ENCODE assay signal across 19 mouse cellular contexts in genomic region chr16:95759151-95759987, GRCm38 (mm10). TPM values are rescaled to one million over a fixed set of nuclear protein-coding genes. Genes with fewer than 3 reads are reported as not detected.
DNase-seq lines count a peak whose midpoint lies in the region; ATAC-seq and TF ChIP-seq lines count a peak whose summit lies in the region.
"Had no signal": no experiment of that assay in that cellular context is flagged by ENCODE, and none has a peak within 500 bp of the region (broad histone marks: within the 10 kb centered on the region; RNA-seq: fewer than 3 reads in every experiment).

No protein-coding gene starts in this region.

- H3K27me3 ChIP-seq in heart, embryonic 13.5 days (replicated peaks) = no peaks in the 10 kb centered on the region
- no peaks in the 10 kb centered on the region for H3K27me3 ChIP-seq in heart, embryonic 10.5 days (ENCODE audit: insufficient read depth, poor library complexity, severe bottlenecking)
- H3K27me3 ChIP-seq in stomach, embryonic 14.5 days (ENCODE audit: control insufficient read depth, insufficient read depth, low read length) = no peaks in the 10 kb centered on the region
- H3K27me3 ChIP-seq in stomach, postnatal 0 days (ENCODE audit: control insufficient read depth, insufficient read depth, low read length) = no peaks in the 10 kb centered on the region
- H3K27me3 ChIP-seq in stomach, embryonic 16.5 days (ENCODE audit: control insufficient read depth, insufficient read depth, low read length) = no peaks in the 10 kb centered on the region
- H3K27me3 ChIP-seq: forebrain, embryonic 13.5 days; limb, embryonic 12.5 days; liver, embryonic 13.5 days; neural tube, embryonic 13.5 days had no signal

- no peaks in the 10 kb centered on the region for H3K9me3 ChIP-seq in heart, embryonic 13.5 days
- no peaks in the 10 kb centered on the region for H3K9me3 ChIP-seq in heart, embryonic 10.5 days
- no peaks in the 10 kb centered on the region for H3K9me3 ChIP-seq in stomach, embryonic 14.5 days (ENCODE audit: control insufficient read depth, low read depth, low read length)
- H3K9me3 ChIP-seq in stomach, postnatal 0 days (ENCODE audit: control insufficient read depth, low read length) = no peaks in the 10 kb centered on the region
- no peaks in the 10 kb centered on the region for H3K9me3 ChIP-seq in stomach, embryonic 16.5 days (replicated peaks; ENCODE audit: control insufficient read depth, low read length)
- H3K9me3 ChIP-seq: forebrain, embryonic 13.5 days; limb, embryonic 12.5 days; liver, embryonic 13.5 days; neural tube, embryonic 13.5 days had no signal

- H3K4me2 ChIP-seq in heart, embryonic 13.5 days = no peak overlapping the region
- no peak overlapping the region for H3K4me2 ChIP-seq in stomach, embryonic 14.5 days (replicated peaks; ENCODE audit: low read depth, low read length)
- H3K4me2 ChIP-seq in stomach, postnatal 0 days (replicated peaks; ENCODE audit: low read depth) = no peak overlapping the region
- H3K4me2 ChIP-seq in stomach, embryonic 16.5 days (ENCODE audit: low read depth, low read length) = no peak overlapping the region
- H3K4me2 ChIP-seq: forebrain, embryonic 13.5 days; hindbrain, embryonic 14.5 days; limb, embryonic 12.5 days; liver, embryonic 13.5 days; lung, embryonic 14.5 days; neural tube, embryonic 13.5 days had no signal

- no peak for DNase-seq in heart, embryonic 10.5 days (ENCODE audit: low spot score)
- no peak for DNase-seq in stomach, postnatal 0 days (ENCODE audit: low spot score)
- peak; percentile 95 for DNase-seq in cerebellum, adult 9-11 months
- DNase-seq in lung, postnatal 14 days = no peak
- no peak for DNase-seq in B cell, adult 2 months
- DNase-seq: liver, embryonic 13.5 days; lung, embryonic 14.5 days; midbrain, embryonic 14.5 days; right cerebral cortex, adult 18-20 months; thymus, adult 2 months had no signal

- no peak overlapping the region for H3K4me3 ChIP-seq in heart, embryonic 13.5 days
- H3K4me3 ChIP-seq in heart, embryonic 10.5 days = no peak overlapping the region
- no peak overlapping the region for H3K4me3 ChIP-seq in stomach, embryonic 14.5 days (ENCODE audit: low read depth, low read length)
- no peak overlapping the region for H3K4me3 ChIP-seq in stomach, postnatal 0 days (ENCODE audit: low read depth, low read length)
- no peak overlapping the region for H3K4me3 ChIP-seq in stomach, embryonic 16.5 days (replicated peaks; ENCODE audit: low read length)
- H3K4me3 ChIP-seq: forebrain, embryonic 13.5 days; limb, embryonic 12.5 days; liver, embryonic 13.5 days; neural tube, embryonic 13.5 days had no signal

- WGBS in heart, embryonic 13.5 days = 77% methylated on average over 8 of the region's 8 CpGs
- WGBS in heart, embryonic 10.5 days = 80% methylated on average over 8 of the region's 8 CpGs
- 85% methylated on average over 8 of the region's 8 CpGs for WGBS in stomach, embryonic 14.5 days
- 78% methylated on average over 8 of the region's 8 CpGs for WGBS in stomach, postnatal 0 days
- WGBS in stomach, embryonic 16.5 days = 82% methylated on average over 8 of the region's 8 CpGs

- no peaks in the 10 kb centered on the region for H3K36me3 ChIP-seq in heart, embryonic 13.5 days
- H3K36me3 ChIP-seq in heart, embryonic 10.5 days = no peaks in the 10 kb centered on the region
- no peaks in the 10 kb centered on the region for H3K36me3 ChIP-seq in stomach, embryonic 14.5 days (ENCODE audit: control insufficient read depth, insufficient read depth, low read length)
- H3K36me3 ChIP-seq in stomach, postnatal 0 days (ENCODE audit: control insufficient read depth, insufficient read depth, low read length) = no peaks in the 10 kb centered on the region
- H3K36me3 ChIP-seq in stomach, embryonic 16.5 days (ENCODE audit: control insufficient read depth, insufficient read depth, low read length) = no peaks in the 10 kb centered on the region
- H3K36me3 ChIP-seq: limb, embryonic 12.5 days; liver, embryonic 13.5 days; neural tube, embryonic 13.5 days had no signal

- no peak for TF ChIP-seq EP300 in stomach, postnatal 0 days (optimal IDR thresholded peaks at IDR 0.05)

- TF ChIP-seq CTCF in stomach, postnatal 0 days (IDR thresholded peaks at IDR 0.05; ENCODE audit: low read depth) = no peak

- no peak for ATAC-seq in heart, embryonic 13.5 days (ENCODE audit: extremely low read depth, insufficient number of reproducible peaks, low FRiP score, low TSS enrichment)
- no peak for ATAC-seq in stomach, embryonic 14.5 days (ENCODE audit: insufficient number of reproducible peaks, insufficient read depth, low FRiP score, low read depth)
- no peak for ATAC-seq in stomach, postnatal 0 days (ENCODE audit: low FRiP score, low TSS enrichment)
- ATAC-seq in stomach, embryonic 16.5 days (ENCODE audit: insufficient read depth, low FRiP score) = no peak; the same call in 1 of the 2 replicates
- ATAC-seq: forebrain, embryonic 13.5 days; intestine, postnatal 0 days had no signal

- H3K4me1 ChIP-seq in heart, embryonic 13.5 days = peaks cover 18% of the 10 kb centered on the region
- peaks cover 10% of the 10 kb centered on the region for H3K4me1 ChIP-seq in heart, embryonic 10.5 days
- H3K4me1 ChIP-seq in stomach, embryonic 14.5 days (ENCODE audit: control insufficient read depth, insufficient read depth, low read length) = no peaks in the 10 kb centered on the region
- 0 out of 2 replicates have a peak, but pooled peaks cover 3% of the 10 kb centered on the region for H3K4me1 ChIP-seq in stomach, postnatal 0 days (replicated peaks; ENCODE audit: control insufficient read depth, insufficient read depth)
- H3K4me1 ChIP-seq in stomach, embryonic 16.5 days (ENCODE audit: control insufficient read depth, insufficient read depth, low read length) = no peaks in the 10 kb centered on the region
- H3K4me1 ChIP-seq: forebrain, embryonic 13.5 days; limb, embryonic 12.5 days; liver, embryonic 13.5 days; neural tube, embryonic 13.5 days had no signal

- peak overlapping the region; percentile 66 for H3K27ac ChIP-seq in heart, embryonic 13.5 days (replicated peaks)
- no peak overlapping the region for H3K27ac ChIP-seq in heart, embryonic 10.5 days
- H3K27ac ChIP-seq in stomach, embryonic 14.5 days (ENCODE audit: low read length) = peak overlapping the region; percentile 27; the same call in 1 of the 2 replicates
- no peak overlapping the region for H3K27ac ChIP-seq in stomach, postnatal 0 days (replicated peaks)
- peak overlapping the region; percentile 60 for H3K27ac ChIP-seq in stomach, embryonic 16.5 days (ENCODE audit: low read length)
- H3K27ac ChIP-seq: forebrain, embryonic 13.5 days; hindbrain, embryonic 14.5 days; limb, embryonic 12.5 days; liver, embryonic 13.5 days; macrophage; neural tube, embryonic 13.5 days had no signal

- no peak overlapping the region for H3K9ac ChIP-seq in heart, embryonic 13.5 days
- H3K9ac ChIP-seq in stomach, embryonic 14.5 days (replicated peaks; ENCODE audit: low read depth, low read length) = no peak overlapping the region
- no peak overlapping the region for H3K9ac ChIP-seq in stomach, postnatal 0 days (ENCODE audit: low read length)
- no peak overlapping the region for H3K9ac ChIP-seq in stomach, embryonic 16.5 days (ENCODE audit: low read length)
- H3K9ac ChIP-seq: forebrain, embryonic 13.5 days; hindbrain, embryonic 14.5 days; limb, embryonic 12.5 days; liver, embryonic 13.5 days; lung, embryonic 14.5 days; neural tube, embryonic 13.5 days had no signal

RNA-seq across cellular contexts. Expression of gene Ets2, which starts 57.5 kb away (rescaled TPM):
- 44.9 and 47.7 TPM in 2 replicates for polyA plus RNA-seq in heart, embryonic 13.5 days (2015; fragmentation: Nextera tagmentation; extraction: Ambion mirVana)
- polyA plus RNA-seq in heart, embryonic 10.5 days (2016; fragmentation: Nextera tagmentation; extraction: Ambion mirVana) = 38.5 and 41.0 TPM in 2 replicates
- 37.9 and 45.1 TPM in 2 replicates for polyA plus RNA-seq in stomach, embryonic 14.5 days (2014; fragmentation: Nextera tagmentation; extraction: Ambion mirVana)
- polyA plus RNA-seq in stomach, postnatal 0 days (2015; fragmentation: Nextera tagmentation; extraction: Ambion mirVana) = 35.1 and 38.1 TPM in 2 replicates
- polyA plus RNA-seq in stomach, embryonic 16.5 days (2015; fragmentation: Nextera tagmentation; extraction: Ambion mirVana) = 59.8 and 64.8 TPM in 2 replicates

Comparison
In these comparisons a context has a peak if more than half of its experiments do, and no peak if none do; other contexts are left out.
1. H3K27ac ChIP-seq: peak in heart, embryonic 13.5 days (single experiment), stomach, embryonic 14.5 days (single experiment) and stomach, embryonic 16.5 days (single experiment); none in heart, embryonic 10.5 days (single experiment) and stomach, postnatal 0 days (single experiment).